Mouse (Mus musculus): ENCODE measurements around the gene Atp5b.
"Not testable (repeated sequence)": the region's sequence is repeated elsewhere in the genome, so short reads cannot be mapped to it uniquely, and the experiment has no call there.

Atp5b gene

GRCm38 (mm10) chr10:128082880-128083421 is at the start of gene Atp5b:
Gene Atp5b, plus strand, starts transcription at chr10:128083273.
- peak; percentile 100 for DNase-seq

GRCm38 (mm10) chr10:128036746-128037425 is 46.2 kb upstream of the Atp5b start:
- DNase-seq = peak; percentile 64

- DNase-seq = no peak
These were observed 45.2 kb upstream of the Atp5b start for GRCm38 (mm10) chr10:128037921-128038320.

GRCm38 (mm10) chr10:128039167-128039566 is 43.9 kb upstream of the Atp5b start:
- DNase-seq = no peak

GRCm38 (mm10) chr10:128039858-128040257 is 43.2 kb upstream of the Atp5b start:
- DNase-seq = no peak

- DNase-seq = no peak
These were observed 42.8 kb upstream of the Atp5b start for GRCm38 (mm10) chr10:128040293-128040692.

GRCm38 (mm10) chr10:128041636-128042035 is 41.4 kb upstream of the Atp5b start:
- DNase-seq = no peak

GRCm38 (mm10) chr10:128042466-128042865 is 40.6 kb upstream of the Atp5b start:
- DNase-seq = no peak

GRCm38 (mm10) chr10:128043041-128043835 is 39.8 kb upstream of the Atp5b start:
- no peak for DNase-seq

- DNase-seq = no peak
These were observed 34.9 kb upstream of the Atp5b start for GRCm38 (mm10) chr10:128048157-128048556.

- no peak for DNase-seq
These were observed 33.3 kb upstream of the Atp5b start for GRCm38 (mm10) chr10:128049741-128050140.

GRCm38 (mm10) chr10:128050355-128050754 is 32.7 kb upstream of the Atp5b start:
- DNase-seq = no peak

GRCm38 (mm10) chr10:128051589-128051988 is 31.5 kb upstream of the Atp5b start:
- no peak for DNase-seq

GRCm38 (mm10) chr10:128052136-128052535 is 30.9 kb upstream of the Atp5b start:
- not testable (repeated sequence) for DNase-seq

GRCm38 (mm10) chr10:128053001-128053400 is 30.1 kb upstream of the Atp5b start:
- DNase-seq = no peak

GRCm38 (mm10) chr10:128058184-128058583 is 24.9 kb upstream of the Atp5b start:
- DNase-seq = no peak

- DNase-seq = peak; percentile 97
These were observed 24.4 kb upstream of the Atp5b start, which contains the start of gene Ptges3 for GRCm38 (mm10) chr10:128058601-128059151. Gene Ptges3, plus strand, starts transcription at chr10:128058954.

GRCm38 (mm10) chr10:128059207-128059981 is 23.7 kb upstream of the Atp5b start:
- peak; percentile 50 for DNase-seq

- no peak for DNase-seq
These were observed 22.0 kb upstream of the Atp5b start for GRCm38 (mm10) chr10:128061109-128061508.

GRCm38 (mm10) chr10:128062221-128062989 is 20.7 kb upstream of the Atp5b start:
- DNase-seq = peak; percentile 47

GRCm38 (mm10) chr10:128066072-128066471 is 17.0 kb upstream of the Atp5b start:
- DNase-seq = no peak

GRCm38 (mm10) chr10:128069201-128069600 is 13.9 kb upstream of the Atp5b start:
- no peak for DNase-seq

All from kidney, adult 9 months (tissue).